Mouse (Mus musculus) liver, embryonic 18 days (tissue): ENCODE data around the gene Mtmr11. TPM values are rescaled to one million over a fixed set of nuclear protein-coding genes. Genes with fewer than 3 reads are reported as not detected.

Experiments used
- polyA plus RNA-seq: library from polyadenylated mRNA; depleted of rRNA; stranded (reverse); fragments of >200 nt; gene quantifications from 2 replicates; pipeline ENCODE4 v1.2.3, GENCODE M21; 2012; rRNA removed

Gene Mtmr11
- polyA plus RNA-seq, result 9.6 and 12.3 TPM in 2 replicates

DNA sequence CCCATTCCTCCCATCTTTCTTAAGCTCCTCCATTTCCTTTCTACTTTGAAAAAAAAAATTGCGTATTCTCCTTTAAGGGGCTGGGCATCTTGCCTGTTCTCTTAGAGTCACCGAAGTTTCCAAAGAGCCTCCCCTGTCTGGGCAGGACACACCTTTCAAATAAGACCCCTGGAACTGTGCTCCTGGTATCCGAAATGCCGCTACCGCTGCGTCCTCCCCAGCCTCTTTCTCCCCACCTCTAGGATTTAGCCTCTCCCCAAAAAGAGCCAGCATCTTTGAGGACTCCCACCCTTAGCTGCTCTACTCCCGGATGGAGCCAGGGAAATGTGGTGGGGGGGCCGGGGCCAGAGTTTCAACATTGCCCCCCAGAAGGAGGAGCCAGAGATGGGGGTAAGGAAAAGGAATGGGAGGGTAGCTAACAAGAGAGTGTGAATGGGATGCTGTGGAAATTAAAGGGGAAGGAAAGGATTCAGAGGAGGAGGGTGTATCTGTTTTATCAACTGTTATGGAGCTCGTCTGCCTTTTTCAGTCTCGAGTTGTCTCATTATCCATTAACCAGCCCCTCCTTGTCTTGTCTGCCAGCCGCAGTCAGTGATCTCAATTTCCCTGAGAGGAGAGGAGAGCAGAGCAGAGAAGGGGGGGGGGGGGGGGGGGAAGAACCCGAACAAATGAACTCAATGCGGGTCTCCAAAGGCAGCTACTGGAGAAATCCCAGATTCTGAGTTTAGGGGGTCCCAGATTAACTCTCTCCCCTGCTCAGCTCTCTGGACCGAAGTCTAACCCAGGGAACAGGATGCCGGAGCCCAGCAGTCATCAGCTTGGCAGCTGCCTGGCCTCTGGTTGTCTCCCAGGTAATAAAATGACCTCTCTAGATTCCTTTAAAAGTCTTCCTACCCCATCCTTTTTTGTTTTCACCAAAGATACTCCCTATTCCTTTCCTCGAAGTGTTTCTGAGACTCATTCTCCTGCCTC lies at the start of gene Mtmr11:
Gene Mtmr11, plus strand, starts transcription at position 136 of the 972 bp plus-strand sequence.

DNA sequence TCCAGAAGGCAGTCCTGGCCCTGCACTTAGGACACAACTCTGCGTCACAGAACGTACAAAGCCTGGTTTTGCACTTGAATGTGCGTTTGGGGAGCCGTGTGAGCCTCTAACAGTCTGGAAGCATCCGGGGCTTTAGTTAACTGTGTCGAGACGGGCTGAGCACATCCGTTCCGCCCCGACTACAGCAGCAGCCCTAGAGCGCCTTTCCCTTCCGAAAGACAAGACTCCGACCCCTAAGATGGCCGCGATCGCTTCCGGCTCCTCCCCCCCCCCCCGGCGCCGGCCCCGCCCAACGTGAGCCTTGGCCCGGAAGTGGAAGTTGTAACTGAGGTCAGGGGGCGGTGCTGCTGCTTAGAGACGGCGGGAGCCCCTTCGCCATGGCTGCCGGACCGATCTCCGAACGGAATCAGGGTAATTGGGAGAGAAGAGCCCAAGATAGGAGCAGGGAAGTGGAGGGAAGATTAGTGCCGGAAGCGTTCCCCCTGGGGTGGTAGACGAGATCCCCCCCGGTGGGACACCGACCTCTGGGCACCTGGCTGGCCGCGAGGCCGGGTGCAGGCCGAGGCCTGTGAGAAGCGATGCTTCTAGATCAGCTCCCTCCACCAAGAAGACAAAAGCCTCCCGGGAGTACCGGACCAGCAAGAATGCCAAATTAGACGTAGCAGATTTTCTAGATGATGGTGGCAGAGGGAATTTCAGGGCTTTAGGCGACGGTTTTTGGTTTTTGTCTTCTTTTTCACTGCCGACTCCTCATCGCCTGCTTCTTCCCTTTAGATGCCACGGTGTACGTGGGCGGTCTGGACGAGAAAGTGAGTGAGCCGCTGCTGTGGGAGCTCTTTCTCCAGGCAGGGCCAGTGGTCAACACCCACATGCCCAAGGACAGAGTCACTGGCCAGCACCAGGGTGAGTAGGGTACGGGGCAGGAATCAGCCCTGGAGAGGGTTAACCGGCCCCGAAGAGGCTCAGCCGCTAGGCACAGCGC lies 10.7 kb downstream of the Mtmr11 start, which contains the start of gene Sf3b4:
Gene Sf3b4, plus strand, starts transcription at position 136 of the 982 bp plus-strand sequence.

DNA sequence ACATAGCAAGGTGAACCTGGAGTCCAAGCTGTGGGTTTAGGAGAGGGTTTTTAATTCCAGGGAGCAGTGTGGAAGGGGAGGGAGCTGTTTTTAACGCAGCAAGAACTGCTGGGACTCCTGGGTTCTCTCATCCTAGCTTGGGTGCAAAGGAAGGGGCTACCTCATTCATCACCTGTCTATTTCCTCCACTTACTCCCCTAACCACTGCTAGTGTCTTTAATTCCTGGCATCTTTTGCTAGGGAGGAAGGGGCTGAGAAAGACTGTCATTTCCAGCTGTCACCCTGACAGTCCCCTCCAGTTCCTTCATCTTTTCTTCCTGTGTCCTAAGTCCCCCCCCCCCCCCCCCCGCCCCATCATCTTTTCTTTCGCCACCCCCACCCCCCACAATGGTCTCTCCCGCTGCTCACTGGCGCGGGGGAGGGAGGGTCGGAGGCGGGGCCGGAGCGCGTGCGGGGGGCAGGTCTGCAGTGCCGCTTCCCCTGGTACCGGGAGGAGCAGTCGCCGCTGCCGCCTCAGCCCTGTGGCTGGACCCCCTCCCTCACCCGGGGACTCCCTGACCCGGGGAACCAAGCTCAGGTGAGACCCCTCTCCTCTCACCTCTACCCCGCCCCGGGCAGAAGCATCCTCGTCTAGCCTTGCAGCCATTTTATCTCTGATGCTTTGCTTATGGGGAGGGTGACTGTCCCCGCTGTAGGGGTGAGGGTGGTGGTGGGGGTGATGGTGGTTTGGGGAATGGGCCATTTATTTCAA lies 19.1 kb downstream of the Mtmr11 start, which contains the start of gene Sv2a:
Gene Sv2a, plus strand, starts transcription at position 425 of the 751 bp plus-strand sequence.

DNA sequence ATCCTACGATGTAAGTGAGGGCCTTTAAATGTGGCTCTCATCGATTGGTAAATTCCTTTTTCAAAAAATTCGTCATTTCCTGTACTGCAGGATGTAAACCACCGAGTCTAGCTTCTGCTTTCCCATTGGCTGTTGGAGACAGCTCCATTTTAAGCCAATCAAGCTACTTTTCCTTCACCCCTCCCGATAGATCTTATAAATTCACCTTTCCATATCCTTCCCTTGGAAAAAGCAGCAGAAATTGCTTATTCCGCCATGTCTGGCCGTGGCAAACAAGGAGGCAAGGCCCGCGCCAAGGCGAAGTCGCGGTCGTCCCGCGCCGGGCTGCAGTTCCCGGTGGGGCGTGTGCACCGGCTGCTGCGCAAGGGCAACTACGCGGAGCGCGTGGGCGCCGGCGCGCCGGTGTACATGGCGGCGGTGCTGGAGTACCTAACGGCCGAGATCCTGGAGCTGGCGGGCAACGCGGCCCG lies 57.9 kb downstream of the Mtmr11 start, which contains the start of the genes Bola1 and Hist2h2ab:
Gene Bola1, minus strand, starts transcription at position 49 of the 470 bp plus-strand sequence.
Gene Hist2h2ab, plus strand, starts transcription at position 205 of the 470 bp plus-strand sequence.

DNA sequence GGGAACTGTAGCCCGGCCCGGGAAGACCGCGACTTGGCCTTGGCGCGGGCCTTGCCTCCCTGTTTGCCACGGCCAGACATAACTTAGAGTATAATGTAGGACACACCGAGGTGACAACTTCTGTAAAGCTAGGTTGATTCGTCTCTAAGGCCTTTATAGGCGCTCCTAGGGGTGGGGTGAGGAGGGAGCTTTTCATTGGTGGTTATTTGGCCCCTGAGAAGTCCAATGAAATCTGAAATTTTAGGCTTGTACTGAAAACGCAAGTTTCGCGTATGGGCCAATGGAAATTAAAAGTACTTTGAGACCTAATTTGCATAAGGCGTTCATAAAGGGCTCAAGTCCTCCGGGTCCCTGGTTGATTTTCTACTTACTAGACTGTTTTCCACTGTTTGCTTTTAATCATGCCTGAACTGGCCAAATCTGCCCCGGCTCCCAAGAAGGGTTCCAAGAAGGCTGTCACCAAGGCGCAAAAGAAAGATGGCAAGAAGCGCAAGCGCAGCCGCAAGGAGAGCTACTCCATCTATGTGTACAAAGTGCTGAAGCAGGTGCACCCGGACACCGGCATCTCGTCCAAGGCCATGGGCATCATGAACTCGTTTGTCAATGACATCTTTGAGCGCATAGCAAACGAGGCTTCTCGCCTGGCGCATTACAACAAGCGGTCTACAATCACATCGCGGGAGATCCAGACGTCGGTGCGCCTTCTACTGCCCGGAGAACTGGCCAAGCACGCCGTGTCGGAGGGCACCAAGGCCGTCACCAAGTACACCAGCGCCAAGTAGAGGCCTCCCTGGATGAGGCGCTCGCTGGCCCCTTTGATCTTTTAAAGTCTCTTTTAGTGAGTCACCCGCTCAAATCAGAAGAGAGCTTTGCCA lies 59.2 kb downstream of the Mtmr11 start, which contains the start of the genes Hist2h2ac and Hist2h2be:
Gene Hist2h2ac, minus strand, starts transcription at position 116 of the 875 bp plus-strand sequence.
Gene Hist2h2be, plus strand, starts transcription at position 355 of the 875 bp plus-strand sequence.

Other genes starting within 250 kb of the Mtmr11 start
- gene Anp32e, start 232.8 kb upstream of the Mtmr11 start, polyA plus RNA-seq, result 59.5 and 63.3 TPM in 2 replicates
- gene Plekho1, start 166.0 kb upstream of the Mtmr11 start, polyA plus RNA-seq, result 16.3 and 19.0 TPM in 2 replicates
- gene Vps45, start 103.5 kb upstream of the Mtmr11 start, polyA plus RNA-seq, result 4.7 and 5.3 TPM in 2 replicates
- 3.6 and 3.7 TPM in 2 replicates for gene Otud7b, start 57.5 kb upstream of the Mtmr11 start, polyA plus RNA-seq
- 26.1 and 26.7 TPM in 2 replicates for gene Sf3b4, start 10.3 kb downstream of the Mtmr11 start, polyA plus RNA-seq
- 0.30 and 0.41 TPM in 2 replicates for gene Sv2a, start 19.1 kb downstream of the Mtmr11 start, polyA plus RNA-seq
- 29.2 and 31.1 TPM in 2 replicates for gene Bola1, start 57.7 kb downstream of the Mtmr11 start, polyA plus RNA-seq
- 0.42 and 0.82 TPM in 2 replicates for gene Hist2h2ab, start 57.9 kb downstream of the Mtmr11 start, polyA plus RNA-seq
- gene Hist2h2ac, start 58.9 kb downstream of the Mtmr11 start, polyA plus RNA-seq, result 7.7 and 8.1 TPM in 2 replicates
- gene Hist2h2be, start 59.1 kb downstream of the Mtmr11 start, polyA plus RNA-seq, result 8.3 and 14.1 TPM in 2 replicates
- gene Hist2h3c2, start 77.1 kb downstream of the Mtmr11 start, polyA plus RNA-seq, result 31.1 and 37.7 TPM in 2 replicates
- 39.3 and 40.4 TPM in 2 replicates for gene Hist2h2aa2, start 78.3 kb downstream of the Mtmr11 start, polyA plus RNA-seq
- gene Hist2h2aa1, start 83.5 kb downstream of the Mtmr11 start, polyA plus RNA-seq, result 83.3 and 119 TPM in 2 replicates
- gene Hist2h3c1, start 84.7 kb downstream of the Mtmr11 start, polyA plus RNA-seq, result 1.9 and 8.4 TPM in 2 replicates
- 4.5 and 4.7 TPM in 2 replicates for gene Hist2h4, start 101.3 kb downstream of the Mtmr11 start, polyA plus RNA-seq
- gene Hist2h3b, start 106.7 kb downstream of the Mtmr11 start, polyA plus RNA-seq, result 30.7 and 34.8 TPM in 2 replicates
- gene Hist2h2bb, start 107.7 kb downstream of the Mtmr11 start, polyA plus RNA-seq, result 7.1 and 7.9 TPM in 2 replicates
- gene Fcgr1, start 132.0 kb downstream of the Mtmr11 start, polyA plus RNA-seq, result 9.7 and 11.7 TPM in 2 replicates